Mouse (Mus musculus): ENCODE results near the gene Gucd1. TPM values are rescaled to one million over a fixed set of nuclear protein-coding genes. Genes with fewer than 3 reads are reported as not detected.
"Not testable (repeated sequence)": the region's sequence is repeated elsewhere in the genome, so short reads cannot be mapped to it uniquely, and the experiment has no call there.

The Gucd1 gene
- polyA plus RNA-seq, 1 experiment from 2014 or later = 21.1 TPM

- Histone ChIP-seq H3K9me3 (replicated peaks) (no peaks in the 10 kb centered on the region), H3K27me3 (no peaks in the 10 kb centered on the region), H3K4me1 (no peaks in the 10 kb centered on the region), H3K36me3 (ENCODE audit: poor library complexity, severe bottlenecking) (peaks cover 70% of the 10 kb centered on the region), H3K4me3 (no peak overlapping the region), H3K9ac (no peak overlapping the region), H3K4me2 (no peak overlapping the region), H3K27ac (no peak overlapping the region)
- WGBS = 90% methylated on average over 8 of the region's 8 CpGs
- no peak for ATAC-seq
Observed at GRCm38 (mm10) chr10:75534216-75534615, 16.4 kb upstream of the Gucd1 start.

- Histone ChIP-seq H3K27ac (no peak overlapping the region), H3K27me3 (no peaks in the 10 kb centered on the region), H3K4me1 (no peaks in the 10 kb centered on the region), H3K4me2 (no peak overlapping the region), H3K36me3 (ENCODE audit: poor library complexity, severe bottlenecking) (peaks cover 70% of the 10 kb centered on the region), H3K9me3 (replicated peaks) (no peaks in the 10 kb centered on the region), H3K9ac (no peak overlapping the region), H3K4me3 (no peak overlapping the region)
- 88% methylated on average over 9 of the region's 9 CpGs for WGBS
- no peak for ATAC-seq
Observed at GRCm38 (mm10) chr10:75531532-75532090, 13.8 kb upstream of the Gucd1 start.

- H3K9me3 ChIP-seq (replicated peaks) = no peaks in the 10 kb centered on the region
- H3K36me3 ChIP-seq (ENCODE audit: poor library complexity, severe bottlenecking) = peaks cover 66% of the 10 kb centered on the region
- WGBS = 90% methylated on average over 2 of the region's 2 CpGs
- no peak for ATAC-seq
- H3K27me3 ChIP-seq = no peaks in the 10 kb centered on the region
- no peaks in the 10 kb centered on the region for H3K4me1 ChIP-seq
- H3K27ac ChIP-seq = no peak overlapping the region
- H3K9ac ChIP-seq = no peak overlapping the region
- H3K4me2 ChIP-seq = no peak overlapping the region
- H3K4me3 ChIP-seq = no peak overlapping the region
Observed at GRCm38 (mm10) chr10:75530322-75530721, 12.6 kb upstream of the Gucd1 start.

GRCm38 (mm10) chr10:75525450-75525849 lies 7.7 kb upstream of the Gucd1 start:
- not testable (repeated sequence) for H3K9me3 ChIP-seq (replicated peaks); H3K4me3 ChIP-seq; H3K27me3 ChIP-seq; H3K4me2 ChIP-seq; H3K4me1 ChIP-seq; ATAC-seq; H3K9ac ChIP-seq; H3K27ac ChIP-seq
- H3K36me3 ChIP-seq (ENCODE audit: poor library complexity, severe bottlenecking) = peaks cover 63% of the 10 kb centered on the region
- WGBS = 89% methylated on average over 9 of the region's 9 CpGs

GRCm38 (mm10) chr10:75521643-75522042 lies 3.9 kb upstream of the Gucd1 start:
- H3K4me2 ChIP-seq = no peak overlapping the region
- H3K27me3 ChIP-seq = no peaks in the 10 kb centered on the region
- H3K36me3 ChIP-seq (ENCODE audit: poor library complexity, severe bottlenecking) = peaks cover 64% of the 10 kb centered on the region
- H3K4me3 ChIP-seq = no peak overlapping the region
- H3K4me1 ChIP-seq = peaks cover 23% of the 10 kb centered on the region
- H3K9me3 ChIP-seq (replicated peaks) = no peaks in the 10 kb centered on the region
- no peak overlapping the region for H3K27ac ChIP-seq
- ATAC-seq = no peak
- WGBS = 90% methylated on average over 4 of the region's 4 CpGs
- H3K9ac ChIP-seq = no peak overlapping the region

GRCm38 (mm10) chr10:75520581-75520980 lies 2.8 kb upstream of the Gucd1 start:
- Histone ChIP-seq H3K27ac (no peak overlapping the region), H3K9me3 (replicated peaks) (no peaks in the 10 kb centered on the region), H3K9ac (no peak overlapping the region), H3K4me2 (no peak overlapping the region), H3K4me1 (peaks cover 34% of the 10 kb centered on the region), H3K4me3 (no peak overlapping the region), H3K36me3 (ENCODE audit: poor library complexity, severe bottlenecking) (peaks cover 57% of the 10 kb centered on the region), H3K27me3 (no peaks in the 10 kb centered on the region)
- 95% methylated on average over 5 of the region's 5 CpGs for WGBS
- no peak for ATAC-seq

GRCm38 (mm10) chr10:75517073-75517757 lies 557 bp downstream of the Gucd1 start, which contains the start of gene Snrpd3:
Gene Snrpd3, plus strand, starts transcription at chr10:75517551.
- H3K4me1 ChIP-seq = peaks cover 40% of the 10 kb centered on the region
- 0% methylated on average over 28 of the region's 52 CpGs for WGBS
- ATAC-seq = peak; percentile 98

GRCm38 (mm10) chr10:75516724-75517072 lies 1.1 kb downstream of the Gucd1 start:
- peaks cover 40% of the 10 kb centered on the region for H3K4me1 ChIP-seq
- no peaks in the 10 kb centered on the region for H3K27me3 ChIP-seq
- peak overlapping the region; percentile 97 for H3K27ac ChIP-seq
- no peak for ATAC-seq
- WGBS = under 1% methylated on average over 12 of the region's 12 CpGs
- peak overlapping the region; percentile 91 for H3K4me2 ChIP-seq
- peaks cover 28% of the 10 kb centered on the region for H3K36me3 ChIP-seq (ENCODE audit: poor library complexity, severe bottlenecking)
- H3K9me3 ChIP-seq (replicated peaks) = no peaks in the 10 kb centered on the region
- peak overlapping the region; percentile 89 for H3K4me3 ChIP-seq
- peak overlapping the region; percentile 95 for H3K9ac ChIP-seq

More at GRCm38 (mm10) chr10:75517073-75517757, 557 bp downstream of the Gucd1 start, which contains the start of gene Snrpd3:
- Histone ChIP-seq H3K4me2 (peak within 1 kb of the TSS; percentile 91), H3K9ac (peak within 1 kb of the TSS; percentile 95), H3K27me3 (no peaks in the 10 kb centered on the region), H3K4me3 (peak within 1 kb of the TSS; percentile 89), H3K36me3 (ENCODE audit: poor library complexity, severe bottlenecking) (peaks cover 30% of the 10 kb centered on the region), H3K9me3 (replicated peaks) (no peaks in the 10 kb centered on the region), H3K27ac (peak within 1 kb of the TSS; percentile 97)

- Histone ChIP-seq H3K27me3 (no peaks in the 10 kb centered on the region), H3K9ac (peak overlapping the region; percentile 95), H3K4me3 (peak overlapping the region; percentile 89), H3K36me3 (ENCODE audit: poor library complexity, severe bottlenecking) (peaks cover 29% of the 10 kb centered on the region), H3K4me2 (peak overlapping the region; percentile 91), H3K27ac (peak overlapping the region; percentile 97; the same call in 1 of the 2 replicates), H3K9me3 (replicated peaks) (no peaks in the 10 kb centered on the region), H3K4me1 (peaks cover 40% of the 10 kb centered on the region)
- WGBS = 28% methylated on average over 8 of the region's 8 CpGs
- no peak for ATAC-seq
Observed at GRCm38 (mm10) chr10:75516038-75516723, 1.6 kb downstream of the Gucd1 start.

GRCm38 (mm10) chr10:75515216-75516037 lies 2.3 kb downstream of the Gucd1 start:
- peak overlapping the region; percentile 89; the same call in 1 of the 2 replicates for H3K4me3 ChIP-seq

GRCm38 (mm10) chr10:75514361-75514760 lies 3.4 kb downstream of the Gucd1 start:
- ATAC-seq = no peak
- peaks cover 29% of the 10 kb centered on the region for H3K36me3 ChIP-seq (ENCODE audit: poor library complexity, severe bottlenecking)
- H3K4me1 ChIP-seq = peaks cover 30% of the 10 kb centered on the region
- H3K9me3 ChIP-seq (replicated peaks) = no peaks in the 10 kb centered on the region
- WGBS = 85% methylated on average over 7 of the region's 7 CpGs
- no peak overlapping the region for H3K27ac ChIP-seq
- no peaks in the 10 kb centered on the region for H3K27me3 ChIP-seq
- no peak overlapping the region for H3K4me2 ChIP-seq
- no peak overlapping the region for H3K4me3 ChIP-seq
- H3K9ac ChIP-seq = no peak overlapping the region

More at GRCm38 (mm10) chr10:75515216-75516037, 2.3 kb downstream of the Gucd1 start:
- Histone ChIP-seq H3K4me2 (peak overlapping the region; percentile 91; the same call in 1 of the 2 replicates), H3K27ac (no peak overlapping the region), H3K27me3 (no peaks in the 10 kb centered on the region), H3K4me1 (peaks cover 35% of the 10 kb centered on the region), H3K36me3 (ENCODE audit: poor library complexity, severe bottlenecking) (peaks cover 29% of the 10 kb centered on the region), H3K9ac (peak overlapping the region; percentile 95; the same call in 1 of the 2 replicates), H3K9me3 (replicated peaks) (no peaks in the 10 kb centered on the region)
- ATAC-seq = no peak
- 91% methylated on average over 4 of the region's 4 CpGs for WGBS

Measured in forebrain, embryonic 13.5 days (tissue).